Mouse (Mus musculus): ENCODE results near the gene Gm20388.

Gene Gm20388

DNA sequence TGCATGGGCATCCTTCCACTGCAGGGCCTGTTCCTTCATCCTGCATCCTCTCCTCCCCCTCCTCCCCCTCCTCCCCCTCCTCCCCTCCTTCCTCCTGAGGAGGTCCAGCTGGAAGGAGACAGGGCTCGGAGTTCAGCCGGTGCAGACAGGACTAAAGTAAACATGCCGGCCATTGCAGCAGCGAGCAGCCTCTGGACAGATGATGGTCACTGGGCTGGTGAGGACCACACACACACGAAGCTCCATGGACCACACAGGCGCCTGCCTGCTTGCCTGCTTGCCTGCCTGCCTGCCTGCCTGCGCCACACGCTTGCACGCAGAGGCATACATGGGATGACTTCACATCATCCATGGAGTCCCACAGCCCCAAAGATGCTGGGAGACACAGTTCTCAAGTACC is 1026.8 kb downstream of the Gm20388 start:
- no peak for DNase-seq (ENCODE audit: low spot score in 2 of 2)

GRCm38 (mm10) chr8:120940287-120940686 is 1029.6 kb downstream of the Gm20388 start:
- DNase-seq (ENCODE audit: low spot score in 2 of 2): no peak

GRCm38 (mm10) chr8:120947240-120947639 is 1036.6 kb downstream of the Gm20388 start:
- no peak for DNase-seq (ENCODE audit: low spot score in 2 of 2)

DNA sequence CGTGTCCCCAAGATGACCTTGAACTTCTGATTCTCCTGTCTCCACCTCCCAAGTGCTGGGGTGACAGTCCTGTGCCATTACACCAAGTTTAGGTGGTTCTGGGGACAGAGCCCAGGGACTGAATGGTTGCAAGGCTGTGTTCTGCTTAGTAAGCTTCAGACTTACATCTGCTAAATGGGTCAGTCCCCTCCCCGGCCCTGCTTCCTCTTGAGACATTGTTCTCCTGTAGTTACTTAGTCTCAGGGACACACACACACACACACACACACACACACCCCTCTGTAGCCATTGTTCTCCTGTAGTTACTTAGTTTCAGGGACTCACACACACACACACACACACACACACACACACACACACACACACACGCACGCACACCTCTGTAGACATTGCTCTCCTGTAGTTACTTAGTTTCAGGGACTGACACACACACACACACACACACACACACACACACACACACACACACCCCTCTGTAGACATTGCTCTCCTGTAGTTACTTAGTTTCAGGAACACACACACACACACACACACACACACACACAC is 1037.5 kb downstream of the Gm20388 start:
- no peak for DNase-seq (ENCODE audit: low spot score in 2 of 2)

DNA sequence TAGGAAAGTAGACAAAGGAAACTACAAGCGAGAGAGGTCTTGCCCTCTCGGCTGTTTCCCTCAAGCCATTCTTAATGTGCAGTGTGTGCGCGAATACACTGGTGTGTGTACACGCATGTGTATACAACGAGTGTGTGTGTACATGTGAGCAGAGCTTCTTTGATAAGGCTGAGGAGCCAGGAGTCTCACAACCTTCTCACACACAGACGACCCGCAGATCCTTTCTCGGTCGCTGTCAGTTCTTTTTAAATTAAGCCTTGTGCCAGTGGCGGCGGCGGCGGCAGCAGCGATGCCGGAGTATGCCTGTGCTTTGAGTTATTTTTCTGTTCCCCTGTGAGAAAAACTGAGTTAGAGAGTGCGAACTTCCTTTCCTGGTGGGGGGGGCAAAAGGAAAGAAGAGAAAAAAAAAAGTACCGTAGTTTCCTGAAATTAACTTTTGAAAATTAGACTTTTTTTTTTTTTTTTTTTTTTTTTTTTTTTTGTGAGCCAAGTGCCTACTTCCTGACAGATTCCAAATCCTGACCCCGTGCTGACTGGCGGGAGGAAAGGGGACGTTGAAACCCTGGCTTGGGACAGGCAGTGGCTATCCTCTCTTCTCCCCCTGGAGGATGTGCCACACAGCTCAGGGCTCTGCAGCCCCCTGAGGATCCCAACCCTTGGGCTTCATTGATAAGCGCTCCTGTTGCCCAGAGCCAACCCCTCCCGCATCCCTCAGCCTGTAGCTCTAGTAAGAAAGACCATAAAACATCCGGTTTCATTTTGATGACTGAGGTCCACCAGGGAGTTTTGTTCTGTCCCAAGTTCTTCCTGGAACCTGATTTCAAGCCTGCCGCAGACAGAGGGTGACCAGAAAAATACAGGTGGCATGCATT is 1038.2 kb downstream of the Gm20388 start:
- no peak for DNase-seq (ENCODE audit: low spot score in 2 of 2)

- DNase-seq (ENCODE audit: low spot score in 2 of 2): no peak
These were observed 1040.1 kb downstream of the Gm20388 start for GRCm38 (mm10) chr8:120950674-120951218.

- DNase-seq (ENCODE audit: low spot score in 2 of 2): no peak
These were observed 1048.8 kb downstream of the Gm20388 start for GRCm38 (mm10) chr8:120959470-120959891.

- no peak for DNase-seq (ENCODE audit: low spot score in 2 of 2)
These were observed 1052.2 kb downstream of the Gm20388 start for GRCm38 (mm10) chr8:120962606-120963380.

DNA sequence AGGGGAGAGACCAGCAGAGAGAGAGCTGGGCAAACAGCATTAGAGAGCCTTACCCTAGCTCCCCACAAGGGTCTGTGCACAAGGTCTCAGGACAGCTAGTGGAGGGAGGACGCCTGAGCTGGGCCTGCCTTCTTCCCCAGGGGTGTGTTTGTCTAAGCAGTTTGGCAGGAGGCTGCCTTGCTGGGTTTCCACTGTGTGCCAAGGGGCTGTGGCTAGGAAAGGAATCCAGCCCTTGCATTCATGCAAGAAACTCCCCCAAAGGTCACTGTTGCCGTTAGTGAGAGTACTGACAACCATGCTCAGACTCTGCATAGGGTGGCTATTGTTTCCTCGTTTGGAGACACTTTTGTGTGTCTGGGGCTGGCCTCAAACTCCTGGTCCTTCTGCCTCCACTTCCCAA is 1055.9 kb downstream of the Gm20388 start:
- DNase-seq (ENCODE audit: low spot score in 2 of 2): no peak

- DNase-seq (ENCODE audit: low spot score in 2 of 2): no peak
These were observed 1057.7 kb downstream of the Gm20388 start for GRCm38 (mm10) chr8:120968308-120968707.

- DNase-seq (ENCODE audit: low spot score in 2 of 2): peak in 1 of 2 experiments; percentile 7
These were observed 1059.7 kb downstream of the Gm20388 start for GRCm38 (mm10) chr8:120970346-120970745.

GRCm38 (mm10) chr8:120971691-120972469 is 1061.2 kb downstream of the Gm20388 start:
- no peak for DNase-seq (ENCODE audit: low spot score in 2 of 2)

GRCm38 (mm10) chr8:120973046-120973445 is 1062.4 kb downstream of the Gm20388 start:
- no peak for DNase-seq (ENCODE audit: low spot score in 2 of 2)

DNA sequence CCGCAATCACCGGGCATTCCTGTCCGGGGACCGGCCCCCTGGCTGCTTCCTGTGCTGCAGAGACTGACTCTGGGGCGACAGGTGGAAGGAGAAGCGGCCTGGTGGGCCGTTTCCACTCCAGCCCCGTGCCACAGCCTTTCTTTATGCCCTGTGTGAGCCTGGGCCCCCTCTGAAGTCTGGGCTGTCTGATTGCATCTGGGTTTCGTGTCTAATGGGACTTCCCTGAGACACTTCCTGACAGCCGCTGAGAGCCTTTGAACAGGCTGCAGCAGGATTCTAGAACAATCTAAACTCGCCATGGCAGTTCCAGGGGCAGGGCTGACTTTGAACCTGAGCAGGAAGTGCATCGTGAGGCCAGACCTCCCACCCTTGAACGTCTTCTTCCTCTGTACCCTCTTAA is 1066.5 kb downstream of the Gm20388 start:
- DNase-seq (ENCODE audit: low spot score in 2 of 2): no peak

GRCm38 (mm10) chr8:120979210-120979609 is 1068.6 kb downstream of the Gm20388 start:
- DNase-seq (ENCODE audit: low spot score in 2 of 2): no peak

GRCm38 (mm10) chr8:120980948-120981347 is 1070.3 kb downstream of the Gm20388 start:
- no peak for DNase-seq (ENCODE audit: low spot score in 2 of 2)

GRCm38 (mm10) chr8:120984888-120985287 is 1074.2 kb downstream of the Gm20388 start:
- no peak for DNase-seq (ENCODE audit: low spot score in 2 of 2)

DNA sequence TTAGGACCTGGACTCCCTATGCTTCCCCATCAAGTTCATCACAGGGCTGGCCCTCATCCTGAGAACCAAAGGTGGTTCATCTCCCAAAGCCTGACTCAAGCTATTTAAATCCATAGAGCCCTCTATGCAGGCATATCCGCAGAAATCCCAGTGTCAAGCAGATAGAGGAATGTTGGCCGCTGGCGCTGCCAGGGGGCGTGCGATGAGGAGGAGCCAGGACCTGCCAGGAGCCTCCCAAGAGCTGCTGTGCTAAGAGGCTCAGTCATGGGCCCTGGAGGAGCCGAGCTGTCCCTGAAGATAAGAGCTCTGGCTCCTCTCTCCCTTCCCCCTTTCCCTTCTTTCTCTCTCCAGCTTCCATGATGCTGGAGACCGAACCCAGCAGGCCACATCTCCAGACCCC is 1075.4 kb downstream of the Gm20388 start:
- no peak for DNase-seq (ENCODE audit: low spot score in 2 of 2)

- no peak for DNase-seq (ENCODE audit: low spot score in 2 of 2)
These were observed 1083.1 kb downstream of the Gm20388 start for GRCm38 (mm10) chr8:120993738-120994137.

GRCm38 (mm10) chr8:120995424-120995823 is 1084.8 kb downstream of the Gm20388 start:
- no peak for DNase-seq (ENCODE audit: low spot score in 2 of 2)

GRCm38 (mm10) chr8:120996905-120997581 is 1086.4 kb downstream of the Gm20388 start:
- DNase-seq (ENCODE audit: low spot score in 2 of 2): no peak
